Mouse (Mus musculus) forebrain, embryonic 15.5 days (tissue): Measurements from ENCODE around the gene 3110009E18Rik. TPM values are rescaled to one million over a fixed set of nuclear protein-coding genes. Genes with fewer than 3 reads are reported as not detected.

ENCODE experiments used
- ATAC-seq: fragments of 200-750 bp; cut with Nextera tagmentation; replicated peaks from 2 replicates; pipeline ENCODE4 v1.8.0; 2017; ENCODE audit warnings: mild to moderate bottlenecking, moderate TSS enrichment, moderate library complexity
- H3K27ac ChIP-seq: fragments of 300-500 bp; sonication (generic); replicated peaks from 2 replicates; pipeline ENCODE4 v1.5.1; 2015; ENCODE audit warnings: mild to moderate bottlenecking, inconsistent platforms
- H3K27me3 ChIP-seq: fragments of 300-500 bp; sonication (generic); 2 replicates; pipeline ENCODE4 v1.6.1; 2015; ENCODE audit warnings: inconsistent platforms
- H3K36me3 ChIP-seq: fragments of 300-500 bp; sonication (generic); 2 replicates; pipeline ENCODE4 v1.6.1; 2015; ENCODE audit warnings: mild to moderate bottlenecking, inconsistent platforms
- H3K4me1 ChIP-seq: fragments of 300-500 bp; sonication (generic); 2 replicates; pipeline ENCODE4 v1.6.1; 2015; ENCODE audit warnings: inconsistent platforms
- H3K4me2 ChIP-seq: fragments of 300-500 bp; sonication (generic); replicated peaks from 2 replicates; pipeline ENCODE4 v1.6.1; 2015; ENCODE audit warnings: mild to moderate bottlenecking, inconsistent platforms
- H3K4me3 ChIP-seq: fragments of 300-500 bp; sonication (generic); 2 replicates; pipeline ENCODE4 v1.5.1; 2015; ENCODE audit warnings: mild to moderate bottlenecking, inconsistent platforms
- H3K9ac ChIP-seq: fragments of 300-500 bp; sonication (generic); replicated peaks from 2 replicates; pipeline ENCODE4 v1.6.1; 2015; ENCODE audit warnings: mild to moderate bottlenecking, inconsistent platforms
- H3K9me3 ChIP-seq: fragments of 300-500 bp; sonication (generic); 2 replicates; pipeline ENCODE4 v1.6.1; 2016; ENCODE audit warnings: inconsistent platforms
- WGBS: fragments of 180-500 bp; shearing (Covaris S2); methylation state at CpG from one replicate; pipeline ENCODE4 v1.1.7; 2015; ENCODE audit warnings: mixed read lengths; 5-methylcytosine and 5-hydroxymethylcytosine counted together
- polyA plus RNA-seq: library from polyadenylated mRNA; unstranded; fragments of >200 nt; fragmentation: Nextera tagmentation; extraction: Ambion mirVana; gene quantifications from 2 replicates; pipeline ENCODE4 v1.2.1, GENCODE M21; 2015

3110009E18Rik gene
- polyA plus RNA-seq, 1 experiment from 2014 or later, result 26.0 TPM

DNA sequence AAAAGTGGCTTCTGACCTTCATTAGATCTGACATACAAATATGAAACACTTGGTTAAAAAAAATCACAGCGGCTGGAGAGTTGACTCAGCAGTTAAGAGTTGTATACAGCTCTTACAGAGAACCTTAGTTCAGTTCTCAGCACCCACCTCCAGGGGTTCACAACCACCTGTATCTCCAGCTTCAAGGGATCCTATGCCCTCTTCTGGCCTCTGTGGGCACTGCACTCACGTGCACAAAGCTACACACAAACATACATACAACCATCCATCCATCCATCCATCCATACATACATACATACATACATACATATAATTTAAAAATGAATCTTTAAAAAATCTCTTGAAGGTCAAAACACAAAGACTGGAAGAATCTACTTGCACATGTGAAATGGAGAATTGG lies 69.3 kb downstream of the 3110009E18Rik start:
- no peak for ATAC-seq
- no peak overlapping the region for H3K4me3 ChIP-seq
- no peaks in the 10 kb centered on the region for H3K9me3 ChIP-seq
- H3K27me3 ChIP-seq, result no peaks in the 10 kb centered on the region
- H3K9ac ChIP-seq, result no peak overlapping the region
- H3K27ac ChIP-seq, result no peak overlapping the region
- 91% methylated on average over 2 of the region's 2 CpGs for WGBS
- H3K36me3 ChIP-seq, result no peaks in the 10 kb centered on the region
- peaks cover 9% of the 10 kb centered on the region for H3K4me1 ChIP-seq
- no peak overlapping the region for H3K4me2 ChIP-seq

DNA sequence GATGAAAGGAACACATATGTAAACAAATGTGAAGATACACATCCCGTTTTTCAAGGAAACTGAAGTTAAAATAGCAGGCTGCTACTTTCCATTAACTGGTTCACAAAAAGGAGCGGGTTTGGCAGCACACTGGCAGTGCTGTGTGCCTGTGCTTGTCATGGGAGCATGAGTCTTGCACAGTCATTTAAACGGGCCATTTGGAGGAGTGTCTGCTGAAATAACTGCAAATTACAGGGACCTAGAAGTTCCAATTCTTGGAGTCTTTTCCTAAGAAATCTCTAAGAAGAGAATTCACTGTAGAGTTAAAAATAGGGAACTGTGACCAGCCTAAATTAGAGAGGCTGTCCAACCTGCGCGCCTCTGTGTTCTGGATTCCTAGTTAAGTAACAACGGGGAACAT lies 70.0 kb downstream of the 3110009E18Rik start:
- no peak overlapping the region for H3K9ac ChIP-seq
- H3K27me3 ChIP-seq, result no peaks in the 10 kb centered on the region
- H3K9me3 ChIP-seq, result no peaks in the 10 kb centered on the region
- peaks cover 9% of the 10 kb centered on the region for H3K4me1 ChIP-seq
- no peaks in the 10 kb centered on the region for H3K36me3 ChIP-seq
- 87% methylated on average over 6 of the region's 6 CpGs for WGBS
- H3K4me3 ChIP-seq, result no peak overlapping the region
- H3K27ac ChIP-seq, result no peak overlapping the region
- no peak overlapping the region for H3K4me2 ChIP-seq
- no peak for ATAC-seq

GRCm38 (mm10) chr1:120192321-120192720 lies 71.3 kb downstream of the 3110009E18Rik start:
- no peak for ATAC-seq
- Histone ChIP-seq H3K4me2 (no peak overlapping the region), H3K9me3 (no peaks in the 10 kb centered on the region), H3K27ac (no peak overlapping the region), H3K9ac (no peak overlapping the region), H3K4me3 (no peak overlapping the region), H3K36me3 (no peaks in the 10 kb centered on the region), H3K27me3 (no peaks in the 10 kb centered on the region), H3K4me1 (peaks cover under 1% of the 10 kb centered on the region; the same call in 1 of the 2 replicates)
- 78% methylated on average over 6 of the region's 6 CpGs for WGBS

GRCm38 (mm10) chr1:120193586-120193985 lies 72.6 kb downstream of the 3110009E18Rik start:
- Histone ChIP-seq H3K4me3 (no peak overlapping the region), H3K4me1 (no peaks in the 10 kb centered on the region), H3K9ac (no peak overlapping the region), H3K27ac (no peak overlapping the region), H3K9me3 (no peaks in the 10 kb centered on the region), H3K36me3 (no peaks in the 10 kb centered on the region), H3K27me3 (no peaks in the 10 kb centered on the region), H3K4me2 (no peak overlapping the region)
- 92% methylated on average over 10 of the region's 10 CpGs for WGBS
- ATAC-seq, result no peak

GRCm38 (mm10) chr1:120195947-120196346 lies 75.0 kb downstream of the 3110009E18Rik start:
- no peak overlapping the region for H3K9ac ChIP-seq
- H3K27ac ChIP-seq, result no peak overlapping the region
- H3K4me3 ChIP-seq, result no peak overlapping the region
- no peaks in the 10 kb centered on the region for H3K36me3 ChIP-seq
- no peaks in the 10 kb centered on the region for H3K4me1 ChIP-seq
- 46% methylated on average over 5 of the region's 5 CpGs for WGBS
- ATAC-seq, result no peak
- H3K27me3 ChIP-seq, result no peaks in the 10 kb centered on the region
- no peaks in the 10 kb centered on the region for H3K9me3 ChIP-seq
- H3K4me2 ChIP-seq, result no peak overlapping the region

- no peaks in the 10 kb centered on the region for H3K36me3 ChIP-seq
- no peak overlapping the region for H3K9ac ChIP-seq
- H3K4me2 ChIP-seq, result no peak overlapping the region
- H3K4me1 ChIP-seq, result no peaks in the 10 kb centered on the region
- no peaks in the 10 kb centered on the region for H3K9me3 ChIP-seq
- no peak for ATAC-seq
- H3K27me3 ChIP-seq, result no peaks in the 10 kb centered on the region
- WGBS, result 91% methylated on average over 2 of the region's 2 CpGs
- no peak overlapping the region for H3K27ac ChIP-seq
- no peak overlapping the region for H3K4me3 ChIP-seq
These were observed 75.7 kb downstream of the 3110009E18Rik start for GRCm38 (mm10) chr1:120196724-120197123.

DNA sequence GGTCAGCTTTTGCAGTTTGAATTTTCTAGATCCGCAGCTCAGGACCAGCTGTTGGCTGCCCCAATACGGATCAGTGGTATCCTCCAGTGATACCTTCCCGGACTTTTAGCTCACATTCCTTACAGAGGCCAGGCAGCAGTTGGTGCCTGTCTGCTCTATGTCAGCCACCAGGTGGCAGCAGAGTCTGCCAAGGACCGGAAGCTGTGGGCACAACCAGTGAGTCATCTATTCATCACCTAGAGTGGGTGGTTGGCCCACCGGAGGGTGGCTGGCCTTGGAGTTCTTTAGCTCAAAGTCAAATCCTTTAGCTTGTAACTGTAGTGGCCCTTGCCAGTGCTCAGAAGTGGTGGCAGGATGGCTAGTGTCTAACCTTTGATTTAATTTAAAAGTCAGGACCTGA lies 76.2 kb downstream of the 3110009E18Rik start:
- Histone ChIP-seq H3K9ac (no peak overlapping the region), H3K27me3 (0 out of 2 replicates have a peak, but pooled peaks cover under 1% of the 10 kb centered on the region), H3K27ac (no peak overlapping the region), H3K4me1 (no peaks in the 10 kb centered on the region), H3K36me3 (no peaks in the 10 kb centered on the region), H3K9me3 (no peaks in the 10 kb centered on the region), H3K4me3 (no peak overlapping the region), H3K4me2 (no peak overlapping the region)
- 18% methylated on average over 5 of the region's 5 CpGs for whole genome bisulfite sequencing
- peak; percentile 79 for ATAC-seq

DNA sequence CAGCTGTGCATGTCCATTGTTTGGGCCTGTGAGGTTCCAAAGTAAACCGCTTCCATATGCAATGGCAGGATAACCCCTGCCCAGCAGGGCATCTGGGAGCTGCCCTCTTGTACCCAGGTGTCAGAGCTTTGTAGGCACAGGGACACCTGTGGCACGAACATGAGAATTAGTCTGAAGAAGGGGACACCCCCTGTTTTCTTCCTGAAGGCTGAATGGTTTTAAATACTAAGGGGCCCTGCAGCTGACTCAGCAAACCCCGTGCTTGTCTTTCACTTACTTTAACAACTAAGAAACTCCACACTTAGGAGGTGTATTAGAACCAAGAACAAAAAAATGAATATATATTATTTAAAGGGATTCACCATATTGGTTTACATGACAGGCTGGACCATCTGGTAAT lies 77.2 kb downstream of the 3110009E18Rik start:
- no peak overlapping the region for H3K4me3 ChIP-seq
- WGBS, result 54% methylated on average over 3 of the region's 3 CpGs
- H3K4me2 ChIP-seq, result no peak overlapping the region
- H3K4me1 ChIP-seq, result no peaks in the 10 kb centered on the region
- no peak for ATAC-seq
- H3K27me3 ChIP-seq, result 0 out of 2 replicates have a peak, but pooled peaks cover 3% of the 10 kb centered on the region
- no peaks in the 10 kb centered on the region for H3K9me3 ChIP-seq
- no peaks in the 10 kb centered on the region for H3K36me3 ChIP-seq
- H3K27ac ChIP-seq, result no peak overlapping the region
- H3K9ac ChIP-seq, result no peak overlapping the region

DNA sequence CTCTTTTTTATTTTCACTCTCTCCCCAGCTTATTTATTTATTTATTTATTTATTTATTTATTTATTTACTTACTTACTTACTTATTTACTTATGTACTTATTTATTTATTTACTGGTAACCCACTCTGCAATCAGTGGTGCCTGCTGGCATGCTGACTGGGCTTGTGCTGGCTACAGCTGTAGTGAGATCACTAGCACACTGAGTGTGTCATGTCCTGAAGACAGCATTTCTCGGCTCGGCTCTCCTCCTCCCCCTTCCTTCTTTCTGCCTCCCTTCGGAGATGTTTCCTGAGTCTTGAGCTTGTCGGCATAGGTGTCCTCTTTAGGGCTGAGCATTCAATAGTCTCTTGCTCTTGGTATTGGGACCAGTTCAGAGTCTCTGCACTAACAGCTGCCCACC lies 78.0 kb downstream of the 3110009E18Rik start:
- ATAC-seq, result no peak
- Histone ChIP-seq H3K27ac (no peak overlapping the region), H3K4me3 (no peak overlapping the region), H3K9ac (no peak overlapping the region), H3K4me2 (no peak overlapping the region), H3K36me3 (no peaks in the 10 kb centered on the region), H3K4me1 (no peaks in the 10 kb centered on the region), H3K9me3 (no peaks in the 10 kb centered on the region), H3K27me3 (0 out of 2 replicates have a peak, but pooled peaks cover 3% of the 10 kb centered on the region)
- 85% methylated on average over 4 of the region's 4 CpGs for WGBS

- Histone ChIP-seq H3K9ac (no peak overlapping the region), H3K27me3 (0 out of 2 replicates have a peak, but pooled peaks cover 3% of the 10 kb centered on the region), H3K36me3 (no peaks in the 10 kb centered on the region), H3K9me3 (no peaks in the 10 kb centered on the region), H3K4me1 (no peaks in the 10 kb centered on the region), H3K4me3 (no peak overlapping the region), H3K4me2 (no peak overlapping the region), H3K27ac (no peak overlapping the region)
- ATAC-seq, result no peak
- 59% methylated on average over 3 of the region's 3 CpGs for WGBS
These were observed 81.6 kb downstream of the 3110009E18Rik start for GRCm38 (mm10) chr1:120202542-120202941.

- no peak overlapping the region for H3K4me2 ChIP-seq
- no peak for ATAC-seq
- H3K36me3 ChIP-seq, result no peaks in the 10 kb centered on the region
- no peak overlapping the region for H3K27ac ChIP-seq
- no peaks in the 10 kb centered on the region for H3K4me1 ChIP-seq
- no peak overlapping the region for H3K9ac ChIP-seq
- H3K27me3 ChIP-seq, result 0 out of 2 replicates have a peak, but pooled peaks cover 3% of the 10 kb centered on the region
- no peak overlapping the region for H3K4me3 ChIP-seq
- no peaks in the 10 kb centered on the region for H3K9me3 ChIP-seq
- WGBS, result 80% methylated on average over 5 of the region's 5 CpGs
These were observed 82.8 kb downstream of the 3110009E18Rik start for GRCm38 (mm10) chr1:120203836-120204235.

GRCm38 (mm10) chr1:120204834-120205233 lies 83.8 kb downstream of the 3110009E18Rik start:
- Histone ChIP-seq H3K36me3 (no peaks in the 10 kb centered on the region), H3K4me3 (no peak overlapping the region), H3K27me3 (0 out of 2 replicates have a peak, but pooled peaks cover 3% of the 10 kb centered on the region), H3K9ac (no peak overlapping the region), H3K4me1 (no peaks in the 10 kb centered on the region), H3K4me2 (no peak overlapping the region), H3K27ac (no peak overlapping the region), H3K9me3 (no peaks in the 10 kb centered on the region)
- WGBS, result 32% methylated on average over 1 of the region's 1 CpGs
- no peak for ATAC-seq

DNA sequence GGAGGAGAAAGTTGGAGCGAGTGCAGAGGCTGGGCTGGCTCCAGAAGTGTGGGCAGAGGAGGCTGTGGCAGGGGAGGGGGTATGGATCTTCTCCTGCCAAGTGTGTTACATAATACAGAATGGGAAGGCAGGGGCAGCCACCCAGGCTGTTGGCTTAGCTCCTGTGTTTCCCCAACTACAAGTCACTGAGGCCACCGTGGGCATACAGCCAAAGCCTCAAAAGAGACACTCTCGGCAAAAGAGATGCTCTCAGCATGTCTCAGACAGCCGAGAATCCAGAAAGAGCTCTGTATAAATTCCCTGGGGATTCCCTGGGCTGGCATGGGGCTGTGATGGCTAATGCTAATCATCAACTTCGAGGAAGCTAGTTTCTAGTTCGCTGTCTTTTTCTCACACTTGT lies 86.6 kb downstream of the 3110009E18Rik start:
- H3K27ac ChIP-seq, result no peak overlapping the region
- 42% methylated on average over 6 of the region's 6 CpGs for WGBS

More for the DNA sequence above, 86.6 kb downstream of the 3110009E18Rik start:
- no peak for ATAC-seq
- no peak overlapping the region for H3K4me2 ChIP-seq
- no peaks in the 10 kb centered on the region for H3K9me3 ChIP-seq
- no peak overlapping the region for H3K4me3 ChIP-seq
- H3K4me1 ChIP-seq, result no peaks in the 10 kb centered on the region
- H3K27me3 ChIP-seq, result no peaks in the 10 kb centered on the region
- no peak overlapping the region for H3K9ac ChIP-seq
- H3K36me3 ChIP-seq, result no peaks in the 10 kb centered on the region
